Mouse (Mus musculus) liver, postnatal 0 days (tissue): Measurements from ENCODE around the gene Wwc1.

Experiments used
- CTCF ChIP-seq: sonication (generic); IDR thresholded peaks from 2 replicates; pipeline ENCODE4 v1.5.1; 2016; ENCODE audit warnings: antibody characterized with exemption, low read depth
- EP300 ChIP-seq: IDR thresholded peaks from 2 replicates; pipeline ENCODE4 v1.6.1; 2016; ENCODE audit warnings: antibody characterized with exemption, low read depth, mild to moderate bottlenecking

GRCm38 (mm10) chr11:35948457-35948881 lies 31.9 kb downstream of the Wwc1 start:
- TF ChIP-seq CTCF: no peak
- no peak for TF ChIP-seq EP300
